Mouse (Mus musculus) heart, adult 2 months (tissue): ENCODE results near the gene Fam171a2. TPM values are rescaled to one million over a fixed set of nuclear protein-coding genes. Genes with fewer than 3 reads are reported as not detected.

Experiments
- DNase-seq, 2 experiments: peaks; one replicate each; pipeline ENCODE4 v3.0.0; 2021
- H3K27ac ChIP-seq: fragments of 200-600 bp; 2 replicates; pipeline ENCODE4 v1.8.1; 2022
- H3K27me3 ChIP-seq: fragments of 200-500 bp; 2 replicates; pipeline ENCODE4 v1.6.1; 2012; ENCODE audit warnings: mild to moderate bottlenecking, low read length, inconsistent platforms, mixed read lengths; ENCODE audit not compliant: control insufficient read depth, insufficient read depth
- H3K36me3 ChIP-seq: fragments of 200-500 bp; 2 replicates; pipeline ENCODE4 v1.6.1; 2012; ENCODE audit warnings: low read length, inconsistent platforms; ENCODE audit not compliant: control insufficient read depth, insufficient read depth
- H3K4me1 ChIP-seq: fragments of 200-500 bp; 2 replicates; pipeline ENCODE4 v1.6.1; 2011; ENCODE audit warnings: low read length; ENCODE audit not compliant: control insufficient read depth, insufficient read depth
- H3K4me3 ChIP-seq: fragments of 200-600 bp; 2 replicates; pipeline ENCODE4 v1.8.1; 2022
- H3K79me2 ChIP-seq: fragments of 200-500 bp; replicated peaks from 2 replicates; pipeline ENCODE4 v1.6.1; 2012; ENCODE audit warnings: mild to moderate bottlenecking, inconsistent platforms, low read length, moderate library complexity, mixed read lengths; ENCODE audit not compliant: control insufficient read depth, insufficient read depth
- H3K9ac ChIP-seq: fragments of 200-500 bp; 2 replicates; pipeline ENCODE4 v1.6.1; 2012; ENCODE audit warnings: low read depth, mild to moderate bottlenecking, control low read depth, inconsistent platforms, low read length, mixed read lengths
- CTCF ChIP-seq: fragments of 200-600 bp; IDR thresholded peaks from 2 replicates; pipeline ENCODE4 v1.8.1; 2022; ENCODE audit warnings: antibody characterized with exemption, mild to moderate bottlenecking, moderate library complexity
- EP300 ChIP-seq: fragments of 200-500 bp; IDR thresholded peaks from 2 replicates; pipeline ENCODE4 v1.6.1; 2011; ENCODE audit warnings: low read depth, low read length, control low read depth; ENCODE audit not compliant: insufficient read depth
- POLR2A ChIP-seq: fragments of 200-500 bp; IDR thresholded peaks from 2 replicates; pipeline ENCODE4 v1.6.1; 2011; ENCODE audit warnings: mild to moderate bottlenecking, low read depth, low read length, control low read depth; ENCODE audit not compliant: insufficient read depth
- WGBS: fragments of 180-500 bp; shearing (Covaris S2); methylation state at CpG from one replicate; pipeline ENCODE4 v1.1.7; 2018; 5-methylcytosine and 5-hydroxymethylcytosine counted together
- intact Hi-C: fragments of 180-260 bp; cut with DNase I; formaldehyde crosslinking; loops from one replicate; pipeline ENCODE4 v1.15.1; 2025
- polyA plus RNA-seq: library from polyadenylated mRNA; depleted of rRNA; stranded (reverse); fragments of >200 nt; gene quantifications from 2 replicates; pipeline ENCODE4 v1.2.3, GENCODE M21; 2012
- total RNA-seq, 2 experiments: library from RNA; stranded (reverse); gene quantifications; 2 replicates each; pipeline ENCODE4 v1.2.3; 2021

Gene Fam171a2
- total and polyA plus RNA-seq, 3 experiments = 3.8 to 8.3 (median 3.9) TPM

GRCm38 (mm10) chr11:102431018-102431645 is 16.4 kb downstream of the Fam171a2 start:
- peak overlapping the region; percentile 61 for H3K9ac ChIP-seq
- no peaks in the 10 kb centered on the region for H3K79me2 ChIP-seq
- TF ChIP-seq CTCF (peak; percentile 88), POLR2A (no peak), EP300 (peak; percentile 46; the same call in 1 of the 2 replicates)
- peak overlapping the region; percentile 91 for H3K4me3 ChIP-seq
- peak; percentile 84 for DNase-seq
- peaks cover 13% of the 10 kb centered on the region for H3K4me1 ChIP-seq
- intact Hi-C loops = no loop called here
- no peaks in the 10 kb centered on the region for H3K36me3 ChIP-seq
- peak overlapping the region; percentile 98 for H3K27ac ChIP-seq
- 0% methylated on average over 7 of the region's 7 CpGs for WGBS
- no peaks in the 10 kb centered on the region for H3K27me3 ChIP-seq

GRCm38 (mm10) chr11:102430121-102431017 is 17.1 kb downstream of the Fam171a2 start, which contains the start of gene Grn:
Grn (plus strand) TSS chr11:102430315.
- H3K36me3 ChIP-seq = no peaks in the 10 kb centered on the region
- DNase-seq = peak; percentile 87 to 93
- intact Hi-C loops = loop anchor here (1.0 kb wide), 2 partner anchors 23 to 121 kb away; partner anchors contain the start of gene Slc25a39
- H3K9ac ChIP-seq = peak within 1 kb of the TSS; percentile 61
- no peaks in the 10 kb centered on the region for H3K27me3 ChIP-seq
- H3K4me3 ChIP-seq = peak within 1 kb of the TSS; percentile 91
- TF ChIP-seq CTCF (no peak), EP300 (peak; percentile 74; the same call in 1 of the 2 replicates), POLR2A (peak; percentile 79)
- no peaks in the 10 kb centered on the region for H3K79me2 ChIP-seq
- peak within 1 kb of the TSS; percentile 98 for H3K27ac ChIP-seq
- H3K4me1 ChIP-seq = peaks cover 13% of the 10 kb centered on the region
- 1% methylated on average over 29 of the region's 29 CpGs for WGBS

GRCm38 (mm10) chr11:102429551-102429950 is 17.9 kb downstream of the Fam171a2 start:
- intact Hi-C loops = no loop called here
- whole genome bisulfite sequencing = 23% methylated on average over 3 of the region's 3 CpGs
- Histone ChIP-seq H3K9ac (peak overlapping the region; percentile 61; the same call in 1 of the 2 replicates), H3K36me3 (no peaks in the 10 kb centered on the region), H3K4me1 (peaks cover 13% of the 10 kb centered on the region), H3K27me3 (no peaks in the 10 kb centered on the region), H3K4me3 (peak overlapping the region; percentile 91), H3K79me2 (no peaks in the 10 kb centered on the region), H3K27ac (peak overlapping the region; percentile 98)
- DNase-seq = no peak
- TF ChIP-seq POLR2A (no peak), EP300 (no peak), CTCF (no peak)

- intact Hi-C loops = no loop called here
- no peaks in the 10 kb centered on the region for H3K36me3 ChIP-seq
- 60% methylated on average over 8 of the region's 8 CpGs for WGBS
- H3K27me3 ChIP-seq = no peaks in the 10 kb centered on the region
- H3K4me1 ChIP-seq = peaks cover 11% of the 10 kb centered on the region
- H3K9ac ChIP-seq = no peak overlapping the region
- no peak overlapping the region for H3K4me3 ChIP-seq
- no peaks in the 10 kb centered on the region for H3K79me2 ChIP-seq
- peak in 1 of 2 experiments; percentile 33 for DNase-seq
- no peak overlapping the region; the same call in none of the 2 replicates for H3K27ac ChIP-seq
- 0 out of 2 replicates have a peak, but pooled peaks have one; percentile 13 for TF ChIP-seq EP300
- TF ChIP-seq CTCF = no peak
Observed at GRCm38 (mm10) chr11:102428981-102429540, 18.4 kb downstream of the Fam171a2 start.

- H3K4me3 ChIP-seq = no peak overlapping the region
- H3K27ac ChIP-seq = no peak overlapping the region
- peak in 1 of 2 experiments; percentile 20 for DNase-seq
- H3K9ac ChIP-seq = no peak overlapping the region
- no peak for TF ChIP-seq EP300
- TF ChIP-seq CTCF = no peak
- TF ChIP-seq POLR2A = no peak
- H3K4me1 ChIP-seq = no peaks in the 10 kb centered on the region; the same call in 1 of the 2 replicates
- H3K27me3 ChIP-seq = no peaks in the 10 kb centered on the region
- no peaks in the 10 kb centered on the region for H3K79me2 ChIP-seq
- 48% methylated on average over 8 of the region's 8 CpGs for WGBS
- no peaks in the 10 kb centered on the region for H3K36me3 ChIP-seq
- intact Hi-C loops = no loop called here
Observed at GRCm38 (mm10) chr11:102425555-102426316, 21.7 kb downstream of the Fam171a2 start.
